Mouse (Mus musculus) left cerebral cortex, postnatal 4 days (tissue): ENCODE measurements around the gene Edn2. TPM values are rescaled to one million over a fixed set of nuclear protein-coding genes. Genes with fewer than 3 reads are reported as not detected.

Experiments
- DNase-seq: peaks from one replicate; pipeline ENCODE4 v3.0.0-alpha.2; 2022
- intact Hi-C: fragments of 180-260 bp; cut with DNase I; formaldehyde crosslinking; loops from one replicate; pipeline ENCODE4 v1.15.1; 2025
- total RNA-seq, 2 experiments: library from RNA; stranded (reverse); gene quantifications; 2 replicates each; pipeline ENCODE4 v1.2.3; 2021

Gene Edn2
- total RNA-seq, 2 experiments from 2014 or later: not detected

DNA sequence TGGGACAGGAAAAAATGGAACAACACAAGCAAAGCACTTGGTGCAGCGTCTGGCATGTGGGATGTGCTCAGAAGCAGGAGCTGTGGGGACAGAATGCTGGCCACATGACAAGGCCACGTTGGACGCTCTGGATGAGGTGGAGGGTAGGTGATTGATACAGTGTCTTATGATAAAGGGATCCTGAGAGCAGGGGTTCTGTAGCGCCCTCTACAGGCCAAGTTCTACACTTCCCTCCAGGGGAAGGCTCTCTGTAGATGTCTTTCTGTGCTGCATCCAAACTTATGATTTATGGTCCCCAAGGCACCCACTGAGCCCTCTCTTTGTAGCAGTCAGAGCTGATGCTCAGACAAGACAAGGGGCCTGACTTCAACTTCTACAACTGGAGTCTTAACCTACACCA, 8.4 kb upstream of the Edn2 start:
- intact Hi-C loops: no loop called here

GRCm38 (mm10) chr4:120153736-120154135, 7.3 kb upstream of the Edn2 start:
- DNase-seq: no peak
- intact Hi-C loops: no loop called here

More for the DNA sequence above, 8.4 kb upstream of the Edn2 start:
- DNase-seq: no peak

GRCm38 (mm10) chr4:120158714-120159310, 2.2 kb upstream of the Edn2 start:
- DNase-seq: no peak
- intact Hi-C loops: no loop called here

- DNase-seq: no peak
Observed at GRCm38 (mm10) chr4:120162586-120162985, 1.6 kb downstream of the Edn2 start.

GRCm38 (mm10) chr4:120163242-120163641, 2.2 kb downstream of the Edn2 start:
- intact Hi-C loops: no loop called here
- peak; percentile 87 for DNase-seq

More at GRCm38 (mm10) chr4:120162586-120162985, 1.6 kb downstream of the Edn2 start:
- intact Hi-C loops: no loop called here

- intact Hi-C loops: no loop called here
Observed at GRCm38 (mm10) chr4:120164316-120164715, 3.3 kb downstream of the Edn2 start.

GRCm38 (mm10) chr4:120167778-120168177, 6.8 kb downstream of the Edn2 start:
- DNase-seq: no peak
- intact Hi-C loops: no loop called here

More at GRCm38 (mm10) chr4:120164316-120164715, 3.3 kb downstream of the Edn2 start:
- peak; percentile 55 for DNase-seq

- peak; percentile 84 for DNase-seq
Observed at GRCm38 (mm10) chr4:120168346-120168745, 7.3 kb downstream of the Edn2 start.

DNA sequence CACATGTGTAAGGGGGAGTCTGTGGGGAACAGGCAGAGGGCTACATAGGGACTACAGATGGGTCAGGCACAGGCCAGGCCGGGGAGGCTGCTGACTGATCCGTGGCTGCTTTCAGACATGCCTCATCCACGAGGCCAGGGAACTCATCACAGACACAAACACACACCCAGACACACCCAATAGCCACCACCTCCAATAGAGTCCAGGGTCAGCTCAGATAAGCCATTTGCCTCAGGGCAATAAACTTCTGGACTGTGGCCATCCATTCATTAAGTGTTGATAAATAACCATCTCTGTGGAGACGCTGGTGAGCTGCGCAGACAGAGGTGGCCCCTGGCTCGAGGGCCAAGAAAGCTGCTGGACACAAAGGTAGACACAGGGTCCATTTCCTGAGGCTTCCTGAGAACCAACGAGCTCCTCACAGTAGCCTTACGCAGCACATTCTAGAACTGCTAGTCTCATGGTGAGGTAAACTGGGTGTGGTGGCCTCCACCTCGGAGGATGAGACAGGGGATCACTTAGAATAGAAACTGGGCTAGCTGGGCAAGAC, 9.5 kb downstream of the Edn2 start:
- intact Hi-C loops: no loop called here
- no peak for DNase-seq

More at GRCm38 (mm10) chr4:120168346-120168745, 7.3 kb downstream of the Edn2 start:
- intact Hi-C loops: no loop called here

GRCm38 (mm10) chr4:120172050-120172684, 11.2 kb downstream of the Edn2 start:
- intact Hi-C loops: no loop called here
- peak; percentile 76 for DNase-seq

- no peak for DNase-seq
- intact Hi-C loops: no loop called here
Observed at GRCm38 (mm10) chr4:120179123-120179522, 18.1 kb downstream of the Edn2 start.

DNA sequence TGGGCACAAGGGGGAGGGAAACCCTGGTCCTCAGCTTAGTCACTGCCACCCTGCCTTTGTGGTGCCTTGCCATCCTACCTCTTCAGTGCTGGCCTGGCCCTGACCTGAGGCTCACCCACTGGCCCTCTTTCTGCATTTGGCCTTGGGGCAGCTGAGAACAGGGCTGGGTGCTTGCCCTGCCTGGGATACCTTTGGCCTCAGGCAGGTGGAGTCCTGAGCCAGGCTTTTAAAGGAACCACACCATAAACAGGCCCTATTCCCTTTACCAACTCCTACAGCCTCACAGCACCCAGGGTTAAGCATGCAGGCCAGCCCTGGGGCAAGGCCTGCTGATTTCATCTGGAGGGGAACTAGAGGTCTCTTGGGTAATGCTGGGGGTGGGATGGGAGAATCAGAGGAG, 19.5 kb downstream of the Edn2 start:
- intact Hi-C loops: no loop called here
- no peak for DNase-seq

DNA sequence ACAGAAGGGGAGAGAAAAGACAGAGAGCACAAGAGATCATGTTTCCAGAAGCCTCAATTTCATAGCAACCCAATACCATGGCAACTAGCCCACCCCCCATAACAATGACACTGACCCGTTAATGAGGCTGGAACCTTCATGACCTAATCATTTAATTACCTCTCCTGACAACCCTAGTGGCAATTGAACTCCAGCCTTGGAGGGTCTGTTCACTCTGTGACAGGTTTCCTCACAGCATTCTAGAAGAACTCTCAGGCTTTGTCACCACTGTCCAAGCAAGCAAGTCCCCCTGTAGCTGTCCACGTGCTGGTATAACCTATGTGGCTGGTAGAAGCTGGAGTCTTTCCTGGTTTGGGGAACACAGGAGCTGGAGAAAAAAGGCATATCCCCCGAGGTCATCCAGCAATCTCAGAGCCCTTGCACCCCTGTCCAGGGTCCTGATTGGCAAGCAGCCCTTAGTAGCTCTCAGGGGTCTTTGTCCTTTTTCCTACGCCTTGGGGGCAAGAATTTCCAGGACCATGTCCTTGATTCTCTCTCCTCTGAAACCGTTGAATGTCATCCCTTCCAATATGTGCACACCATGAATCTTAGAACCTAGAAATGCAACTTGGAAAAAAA, 23.5 kb downstream of the Edn2 start:
- intact Hi-C loops: no loop called here
- no peak for DNase-seq

DNA sequence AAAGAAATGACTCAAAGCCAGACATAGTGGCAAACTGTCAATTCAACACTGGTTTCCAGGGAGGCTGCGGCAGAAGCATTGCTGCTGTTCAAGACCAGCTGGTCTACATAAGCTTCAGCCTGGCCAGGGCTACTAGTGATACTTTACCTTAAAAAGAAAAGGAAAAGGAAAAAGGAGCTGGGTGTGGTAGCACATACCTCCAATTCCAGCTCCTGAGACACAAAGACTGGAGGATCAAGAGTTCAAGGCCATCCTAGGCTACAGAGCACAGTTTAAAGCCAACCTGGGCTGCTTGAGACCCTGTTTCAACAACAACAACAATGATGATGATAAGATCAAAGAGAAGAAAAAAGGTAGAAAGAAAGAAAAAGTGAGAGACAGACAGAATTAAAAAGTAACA, 25.4 kb downstream of the Edn2 start:
- intact Hi-C loops: no loop called here
- DNase-seq: no peak

DNA sequence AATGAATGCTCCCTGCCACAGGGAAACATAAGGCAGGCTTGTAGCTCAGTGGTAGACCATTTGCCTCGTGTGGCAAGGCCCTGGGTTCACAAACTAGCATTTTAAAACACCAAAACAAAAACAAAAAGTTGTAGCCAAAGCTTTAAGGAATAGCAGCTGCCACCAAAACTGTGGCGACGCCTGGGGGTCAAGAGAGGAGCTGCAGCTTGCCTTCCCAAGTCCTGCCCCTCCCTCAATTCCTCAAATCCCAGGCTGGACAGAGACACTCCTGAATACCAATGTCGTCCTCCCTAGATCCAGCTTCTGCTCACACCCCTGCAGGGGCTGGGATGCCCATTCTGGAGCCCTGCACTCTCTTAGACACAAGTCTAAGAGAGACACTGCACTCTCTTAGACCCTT, 25.9 kb downstream of the Edn2 start:
- intact Hi-C loops: no loop called here
- DNase-seq: peak; percentile 43

- no peak for DNase-seq
- intact Hi-C loops: no loop called here
Observed at GRCm38 (mm10) chr4:120188204-120188603, 27.2 kb downstream of the Edn2 start.

GRCm38 (mm10) chr4:120188651-120189161, 27.7 kb downstream of the Edn2 start:
- intact Hi-C loops: no loop called here
- DNase-seq: peak; percentile 96

GRCm38 (mm10) chr4:120189941-120190340, 28.9 kb downstream of the Edn2 start:
- intact Hi-C loops: no loop called here
- peak; percentile 90 for DNase-seq

- DNase-seq: no peak
- intact Hi-C loops: no loop called here
Observed at GRCm38 (mm10) chr4:120191987-120192386, 31.0 kb downstream of the Edn2 start.

GRCm38 (mm10) chr4:120194026-120194425, 33.0 kb downstream of the Edn2 start:
- no peak for DNase-seq
- intact Hi-C loops: no loop called here

- no peak for DNase-seq
- intact Hi-C loops: no loop called here
Observed at GRCm38 (mm10) chr4:120194965-120195364, 34.0 kb downstream of the Edn2 start.
